Mouse (Mus musculus) layer of hippocampus, adult 9-10 months (tissue): ENCODE results near the gene Stx4a.
"Not testable (repeated sequence)": the region's sequence is repeated elsewhere in the genome, so short reads cannot be mapped to it uniquely, and the experiment has no call there.

Experiments used
- DNase-seq: peaks from one replicate; pipeline ENCODE4 v3.0.0; 2022; ENCODE audit warnings: low spot score

Stx4a gene

GRCm38 (mm10) chr7:127824176-127824871, at the start of gene Stx4a, which contains the start of gene Stx1b:
TSS of gene Stx4a (plus strand) at chr7:127824294.
TSS of gene Stx1b (minus strand) at chr7:127824549.
- no peak for DNase-seq

DNA sequence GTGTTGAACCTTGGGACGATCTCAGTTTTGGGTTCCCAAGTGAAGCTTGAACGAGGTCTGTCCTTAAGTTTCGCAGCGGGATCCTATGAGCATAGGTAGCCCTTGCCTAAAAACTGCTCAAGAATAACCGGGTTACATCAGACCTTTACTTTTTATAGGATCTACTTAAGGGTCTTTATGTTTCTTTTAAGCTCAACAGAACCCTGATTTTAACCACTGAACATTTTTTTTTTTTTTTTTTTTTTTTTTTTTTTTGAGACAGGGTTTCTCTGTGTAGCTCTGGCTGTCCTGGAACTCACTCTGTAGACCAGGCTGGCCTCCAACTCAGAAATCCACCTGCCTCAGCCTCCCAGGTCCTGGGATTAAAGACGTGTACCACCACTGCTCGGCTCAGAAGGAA, 48.3 kb upstream of the Stx4a start:
- DNase-seq, result not testable (repeated sequence)

- peak; percentile 65 for DNase-seq
Measured at GRCm38 (mm10) chr7:127776426-127776825, 47.7 kb upstream of the Stx4a start, which contains the start of gene Setd1a. TSS of gene Setd1a (plus strand) at chr7:127776670.

DNA sequence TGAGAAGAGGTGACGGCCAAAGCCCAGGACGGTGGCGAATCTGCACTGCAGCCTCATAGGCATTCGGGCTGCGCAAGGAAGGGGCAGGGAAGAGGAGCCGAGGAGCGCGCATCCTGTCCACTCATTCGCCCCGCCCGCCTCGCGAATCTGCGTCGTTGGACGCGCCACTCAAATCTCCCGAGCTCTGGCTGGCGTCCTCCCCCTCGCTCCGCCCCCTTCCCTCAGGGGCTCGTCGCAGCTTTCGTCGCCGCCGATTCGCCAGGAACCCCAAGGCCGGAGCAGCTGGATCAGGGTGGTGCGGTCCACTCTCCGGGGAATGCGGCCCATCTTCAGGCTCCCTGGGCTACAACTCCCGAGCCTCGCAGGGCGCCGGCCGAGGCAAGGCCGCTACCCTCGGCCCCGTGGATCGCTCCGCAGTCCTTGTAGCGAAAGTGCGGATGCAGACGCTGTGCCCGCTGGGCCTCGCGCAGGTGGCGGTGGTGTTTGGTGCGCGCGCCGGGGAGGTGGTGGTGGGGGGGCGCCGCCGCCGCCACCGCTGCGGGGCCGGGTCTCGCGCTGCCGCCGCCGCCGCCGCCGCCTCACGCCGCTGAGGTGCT, 47.1 kb upstream of the Stx4a start:
- peak; percentile 85 for DNase-seq

GRCm38 (mm10) chr7:127777474-127778266, 46.4 kb upstream of the Stx4a start:
- DNase-seq, result no peak

DNA sequence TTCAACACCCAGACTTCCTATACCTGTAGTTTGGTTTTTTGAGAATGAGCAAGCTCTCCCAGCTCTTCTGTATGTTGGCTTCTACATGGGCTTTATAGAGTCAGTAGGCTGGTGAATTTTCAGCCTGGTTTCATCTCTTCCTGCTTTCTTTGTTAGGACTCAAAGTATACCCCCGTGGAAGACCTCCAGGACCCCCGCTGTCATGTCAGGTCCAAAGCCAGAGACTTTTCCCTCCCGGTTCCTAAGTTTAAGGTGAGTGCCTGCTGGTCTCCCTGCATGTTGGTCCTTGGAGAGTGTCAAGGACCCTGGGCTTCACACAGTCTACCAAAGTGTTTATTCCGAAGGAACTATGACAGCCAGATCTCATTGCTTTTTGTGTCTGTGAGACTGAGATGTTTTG, 45.7 kb upstream of the Stx4a start:
- no peak for DNase-seq

GRCm38 (mm10) chr7:127785308-127785707, 38.8 kb upstream of the Stx4a start, which contains the start of gene Gm49388:
TSS of gene Gm49388 (plus strand) at chr7:127785608.
- no peak for DNase-seq

GRCm38 (mm10) chr7:127797076-127797845, 26.8 kb upstream of the Stx4a start:
- no peak for DNase-seq

DNA sequence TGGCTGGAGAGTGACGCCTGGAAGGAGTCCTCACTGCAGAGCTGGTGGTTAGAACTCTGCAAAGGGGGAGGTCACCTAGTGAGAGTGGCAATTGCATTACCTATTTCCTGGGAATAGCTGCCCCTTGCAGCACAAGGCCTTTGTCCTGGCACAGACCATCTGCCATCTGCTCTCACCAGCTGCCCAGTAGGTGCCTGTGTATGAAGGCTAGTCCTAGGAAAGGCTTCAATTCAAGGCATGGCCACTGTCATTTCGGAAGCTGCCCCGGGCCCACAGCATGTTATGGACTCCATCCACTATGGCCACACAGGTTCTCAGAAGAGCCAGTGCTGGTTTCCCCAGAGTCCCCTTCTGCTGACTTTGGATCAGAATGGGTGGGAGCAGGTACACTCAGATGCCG, 25.5 kb upstream of the Stx4a start:
- DNase-seq, result no peak

- no peak for DNase-seq
Measured at GRCm38 (mm10) chr7:127799211-127799610, 24.9 kb upstream of the Stx4a start.

DNA sequence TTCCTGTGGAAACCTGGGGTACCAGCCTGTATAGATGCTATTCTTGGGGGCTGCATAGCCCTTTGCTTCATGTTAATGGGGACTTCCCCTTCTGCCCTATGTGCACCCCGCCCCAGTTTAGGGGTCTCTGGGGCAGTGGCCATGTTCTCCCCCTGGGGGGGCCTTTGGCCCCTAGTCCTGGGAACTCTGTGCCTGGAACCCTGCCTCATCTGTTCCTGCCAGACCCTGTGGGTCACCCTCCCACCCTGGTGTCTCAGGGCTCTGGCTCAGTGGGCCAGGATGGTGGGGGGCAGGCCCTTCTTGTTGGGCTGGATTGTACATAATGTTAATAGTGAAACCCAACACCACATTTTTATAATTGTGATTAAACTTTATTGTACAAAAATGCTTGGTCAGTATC, 24.4 kb upstream of the Stx4a start:
- no peak for DNase-seq

DNA sequence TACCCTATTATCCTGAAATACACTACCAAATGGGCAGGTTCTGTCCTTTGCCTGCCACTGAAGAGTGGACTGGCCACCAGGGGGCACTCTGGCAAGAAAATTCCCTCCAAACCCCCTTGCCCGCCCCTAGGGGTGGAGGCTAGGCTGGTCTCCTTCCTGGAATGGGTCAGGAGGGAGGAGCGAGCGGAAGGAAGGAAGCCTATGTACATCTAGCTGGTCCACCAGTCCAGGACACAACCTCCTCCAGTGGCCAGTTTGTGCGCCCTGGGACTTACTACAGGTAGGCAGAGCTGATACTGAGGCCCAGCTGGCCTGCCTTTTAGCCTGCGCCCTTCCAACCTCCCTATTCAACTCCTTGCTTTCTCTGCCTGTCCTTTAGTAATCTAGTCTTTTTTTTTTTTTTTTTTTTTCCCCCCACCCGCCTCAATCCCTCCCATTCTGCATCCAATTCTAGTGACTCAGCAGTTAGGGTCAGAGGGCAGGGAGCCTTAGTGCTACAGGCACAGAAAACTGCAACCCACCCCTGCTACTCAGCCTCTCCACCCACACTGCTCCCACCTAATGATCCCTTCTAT, 23.6 kb upstream of the Stx4a start, which contains the start of gene Hsd3b7:
Gene Hsd3b7, plus strand, starts transcription at position 170 of the 575 bp plus-strand sequence.
- peak; percentile 86 for DNase-seq

DNA sequence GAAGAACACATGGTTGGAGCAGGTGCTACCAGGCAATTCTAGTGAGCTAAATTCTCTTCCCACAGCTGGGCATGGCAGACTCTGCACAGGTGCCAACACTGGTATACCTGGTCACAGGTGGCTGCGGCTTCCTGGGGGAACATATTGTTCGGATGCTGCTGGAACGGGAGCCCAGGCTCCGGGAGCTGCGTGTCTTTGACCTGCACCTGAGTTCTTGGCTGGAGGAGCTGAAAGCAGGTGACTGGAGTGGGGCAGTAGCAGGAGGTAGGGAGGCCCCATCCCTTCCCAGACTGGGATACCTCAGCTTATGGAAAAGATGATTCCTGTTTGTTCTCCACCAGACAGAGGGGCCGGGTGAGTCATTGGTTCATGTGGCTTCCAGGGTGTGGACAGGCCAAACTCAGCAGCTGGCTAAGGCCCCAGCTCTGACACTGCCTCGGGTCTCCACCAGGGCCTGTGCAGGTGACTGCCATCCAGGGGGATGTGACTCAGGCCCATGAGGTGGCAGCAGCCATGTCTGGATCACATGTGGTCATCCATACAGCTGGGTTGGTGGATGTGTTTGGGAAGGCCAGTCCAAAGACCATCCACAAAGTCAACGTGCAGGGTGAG, 23.0 kb upstream of the Stx4a start:
- DNase-seq, result no peak

DNA sequence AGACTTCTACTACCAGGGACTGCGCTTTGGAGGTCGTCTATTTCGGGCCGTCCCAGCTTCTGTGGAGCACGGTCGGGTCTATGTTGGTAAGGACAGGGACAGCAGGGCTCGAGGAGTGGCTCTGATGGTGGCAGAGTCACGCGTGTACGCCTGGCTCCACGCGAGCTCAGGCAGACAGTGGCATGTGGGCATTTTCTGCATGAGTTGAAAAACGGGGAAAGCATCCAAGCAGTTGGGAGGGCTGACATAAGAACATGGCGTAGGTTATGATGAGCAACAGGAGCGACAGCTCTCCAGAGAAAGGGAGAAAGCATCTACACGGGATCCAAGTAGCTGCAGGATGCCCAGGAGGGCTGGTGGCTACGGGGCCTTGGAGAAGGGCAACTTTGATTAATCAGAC, 21.8 kb upstream of the Stx4a start:
- no peak for DNase-seq

GRCm38 (mm10) chr7:127808821-127809220, 15.3 kb upstream of the Stx4a start:
- no peak for DNase-seq

- DNase-seq, result no peak
Measured at GRCm38 (mm10) chr7:127809846-127810245, 14.2 kb upstream of the Stx4a start.

GRCm38 (mm10) chr7:127810650-127811049, 13.4 kb upstream of the Stx4a start:
- no peak for DNase-seq

- no peak for DNase-seq
Measured at GRCm38 (mm10) chr7:127811240-127811639, 12.9 kb upstream of the Stx4a start.

GRCm38 (mm10) chr7:127812292-127812691, 11.8 kb upstream of the Stx4a start:
- DNase-seq, result no peak

DNA sequence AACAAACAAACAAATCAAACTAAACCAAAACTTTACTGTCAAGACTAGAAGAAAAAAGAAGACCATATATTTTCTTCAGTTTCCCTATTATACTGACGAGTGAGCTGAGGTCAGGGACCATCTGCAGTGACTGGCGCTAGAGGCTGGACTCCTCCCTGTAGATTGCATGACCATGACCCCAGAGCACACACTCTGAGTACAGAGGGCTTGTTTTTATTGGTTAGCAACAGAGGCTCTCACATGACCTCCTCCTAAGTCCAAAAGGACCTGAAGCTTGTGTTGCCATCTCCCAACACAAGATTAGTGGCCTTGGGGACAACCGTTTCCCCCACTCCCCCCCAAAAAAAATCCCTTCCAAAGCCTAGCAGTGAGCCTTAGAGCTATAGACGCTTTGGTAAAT, 10.3 kb upstream of the Stx4a start:
- no peak for DNase-seq

- no peak for DNase-seq
Measured at GRCm38 (mm10) chr7:127814241-127814921, 9.7 kb upstream of the Stx4a start.
